Mouse (Mus musculus) brain, embryonic 14.5 days (tissue): ENCODE data around the gene Mgst2.

ENCODE experiments used
- CTCF ChIP-seq: fragments of 200-500 bp; IDR thresholded peaks from 2 replicates; pipeline ENCODE4 v1.5.1; 2012; ENCODE audit warnings: inconsistent platforms, mild to moderate bottlenecking, moderate library complexity, borderline replicate concordance; ENCODE audit not compliant: insufficient read depth, insufficient read length; ENCODE audit errors: extremely low read depth
- POLR2A ChIP-seq: fragments of 200-500 bp; IDR thresholded peaks from 2 replicates; pipeline ENCODE4 v1.6.1; 2012; ENCODE audit warnings: mild to moderate bottlenecking, inconsistent platforms, borderline replicate concordance; ENCODE audit not compliant: poor library complexity, insufficient read depth, insufficient read length, severe bottlenecking; ENCODE audit errors: extremely low read depth

DNA sequence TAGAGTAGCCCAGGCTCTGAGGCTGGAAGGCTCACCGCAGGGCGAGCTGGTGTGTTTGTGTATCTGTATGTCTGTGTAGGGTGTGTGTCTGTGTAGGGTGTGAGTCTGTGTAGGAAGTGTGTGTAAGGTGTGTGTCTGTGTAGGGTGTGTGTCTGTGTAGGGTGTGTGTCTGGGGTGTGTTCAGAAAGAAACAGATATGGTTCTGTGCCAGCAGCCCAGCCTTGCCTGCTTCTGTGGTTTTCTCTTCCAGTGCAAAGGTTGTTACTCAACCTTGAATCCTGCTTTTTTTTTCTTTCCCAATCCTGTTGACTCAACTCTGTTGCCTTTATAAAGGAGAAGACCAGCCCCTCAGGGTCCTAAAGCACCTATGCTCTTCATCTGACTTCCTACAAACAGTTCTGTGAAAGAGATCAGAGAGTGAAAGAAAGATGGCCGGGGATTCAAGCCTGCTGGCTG is 689 bp downstream of the Mgst2 start:
- TF ChIP-seq POLR2A (no peak), CTCF (no peak)
